Mouse (Mus musculus): ENCODE measurements around the gene Slbp.

DNA sequence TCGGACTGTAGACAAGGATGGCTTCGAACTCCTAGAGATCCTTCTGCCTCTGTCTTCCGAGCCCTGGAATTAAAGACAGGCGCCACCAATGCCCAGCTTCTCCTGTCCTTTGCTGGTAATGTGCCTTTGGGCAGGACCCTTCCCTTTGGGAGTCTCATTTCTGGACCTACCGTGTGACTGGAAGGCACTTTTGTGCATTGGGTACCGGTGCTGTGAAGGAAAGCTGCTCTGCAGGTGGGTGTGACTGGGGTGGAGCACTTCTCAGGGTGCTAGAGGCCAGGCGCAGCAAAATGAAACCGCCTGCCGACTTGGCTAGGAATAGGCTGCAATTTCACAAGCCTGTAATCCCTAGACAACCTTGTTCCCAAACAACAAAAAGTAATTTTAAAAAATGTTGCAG, 22.3 kb downstream of the Slbp start:
- no peak for TF ChIP-seq RAD21 (IDR thresholded peaks at IDR 0.05; ENCODE audit: low read depth, low read length)
- TF ChIP-seq EP300 (IDR thresholded peaks at IDR 0.05; ENCODE audit: low read depth in 1 of 2, low read length in 2 of 2), result no peak
- no peak for TF ChIP-seq USF1 (IDR thresholded peaks at IDR 0.05; ENCODE audit: low read depth, low read length)
- no peak for TF ChIP-seq ZNF384 (IDR thresholded peaks at IDR 0.05; ENCODE audit: low read depth, low read length)
- TF ChIP-seq POLR2A (IDR thresholded peaks at IDR 0.05; ENCODE audit: control insufficient read depth in 1 of 2, insufficient read depth in 1 of 2, low read depth in 1 of 2, low read length in 2 of 2, poor library complexity in 1 of 2), result no peak
- no peak for TF ChIP-seq BHLHE40 (IDR thresholded peaks at IDR 0.05; ENCODE audit: borderline replicate concordance, low read depth, low read length)
- no peak for TF ChIP-seq HCFC1 (IDR thresholded peaks at IDR 0.05; ENCODE audit: low read depth, low read length)
- peak; percentile 8; the same call in 1 of the 2 replicates for TF ChIP-seq RCOR1 (IDR thresholded peaks at IDR 0.05; ENCODE audit: low read depth, low read length)
- TF ChIP-seq MYC (IDR thresholded peaks at IDR 0.05; ENCODE audit: low read depth, low read length), result no peak
- no peak for TF ChIP-seq CTCF (IDR thresholded peaks at IDR 0.05 in 2 of 3, conservative IDR thresholded peaks at IDR 0.05 in 1 of 3; ENCODE audit: control insufficient read depth in 1 of 3, insufficient read depth in 1 of 3, low read depth in 2 of 3, low read length in 3 of 3, poor library complexity in 1 of 3, severe bottlenecking in 1 of 3)

Data from MEL (cell line).